Mouse (Mus musculus) kidney, postnatal 0 days (tissue): ENCODE data around the gene Dnah9. TPM values are rescaled to one million over a fixed set of nuclear protein-coding genes. Genes with fewer than 3 reads are reported as not detected.

Experiments used
- ATAC-seq: fragments of 200-750 bp; cut with Nextera tagmentation; replicated peaks from 2 replicates; pipeline ENCODE4 v1.8.0; 2017; ENCODE audit warnings: low read depth, moderate number of reproducible peaks, moderate TSS enrichment, moderate library complexity; ENCODE audit not compliant: low FRiP score
- DNase-seq: peaks from one replicate; pipeline ENCODE4 v3.0.0-alpha.2; 2016; ENCODE audit warnings: low spot score
- H3K27ac ChIP-seq: fragments of 300-500 bp; sonication (generic); 2 replicates; pipeline ENCODE4 v1.5.1; 2014; ENCODE audit warnings: mild to moderate bottlenecking
- H3K27me3 ChIP-seq: fragments of 300-500 bp; sonication (generic); 2 replicates; pipeline ENCODE4 v1.6.1; 2014; ENCODE audit warnings: low read length, mixed read lengths; ENCODE audit not compliant: insufficient read depth
- H3K36me3 ChIP-seq: fragments of 300-500 bp; sonication (generic); 2 replicates; pipeline ENCODE4 v1.6.1; 2014; ENCODE audit warnings: low read length, mixed read lengths; ENCODE audit not compliant: insufficient read depth
- H3K4me1 ChIP-seq: fragments of 300-500 bp; sonication (generic); replicated peaks from 2 replicates; pipeline ENCODE4 v1.6.1; 2014; ENCODE audit warnings: antibody characterized with exemption, low read length, mixed read lengths; ENCODE audit not compliant: insufficient read depth
- H3K4me2 ChIP-seq: fragments of 300-500 bp; sonication (generic); 2 replicates; pipeline ENCODE4 v1.6.1; 2014; ENCODE audit warnings: mild to moderate bottlenecking, low read length, moderate library complexity, mixed read lengths
- H3K4me3 ChIP-seq: fragments of 300-500 bp; sonication (generic); replicated peaks from 2 replicates; pipeline ENCODE4 v1.5.1; 2014; ENCODE audit warnings: low read depth, low read length
- H3K9ac ChIP-seq: fragments of 300-500 bp; sonication (generic); 2 replicates; pipeline ENCODE4 v1.6.1; 2014; ENCODE audit warnings: low read depth, low read length
- H3K9me3 ChIP-seq: fragments of 300-500 bp; sonication (generic); replicated peaks from 2 replicates; pipeline ENCODE4 v1.6.1; 2016; ENCODE audit warnings: low read length, inconsistent platforms, mixed read lengths
- CTCF ChIP-seq: IDR thresholded peaks from 2 replicates; pipeline ENCODE4 v1.5.1; 2016; ENCODE audit warnings: antibody characterized with exemption, low read depth, mild to moderate bottlenecking, moderate library complexity
- WGBS: fragments of 180-500 bp; shearing (Covaris S2); extraction: QIAGEN DNeasy Blood & Tissue Kit; methylation state at CpG from one replicate; pipeline ENCODE4 v1.1.7; 2014; 5-methylcytosine and 5-hydroxymethylcytosine counted together
- polyA plus RNA-seq: library from polyadenylated mRNA; unstranded; fragments of >200 nt; fragmentation: Nextera tagmentation; extraction: Ambion mirVana; gene quantifications from 2 replicates; pipeline ENCODE4 v1.2.1, GENCODE M21; 2015

Gene Dnah9
- polyA plus RNA-seq, 1 experiment from 2014 or later, result 0.09 TPM

- Histone ChIP-seq H3K4me1 (0 out of 2 replicates have a peak, but pooled peaks cover 3% of the 10 kb centered on the region), H3K9me3 (no peaks in the 10 kb centered on the region), H3K36me3 (no peaks in the 10 kb centered on the region), H3K27me3 (no peaks in the 10 kb centered on the region), H3K9ac (peak within 1 kb of the TSS; percentile 85), H3K27ac (peak within 1 kb of the TSS; percentile 87), H3K4me2 (peak within 1 kb of the TSS; percentile 98), H3K4me3 (peak within 1 kb of the TSS; percentile 84)
- peak; percentile 98 for ATAC-seq
- under 1% methylated on average over 57 of the region's 58 CpGs for WGBS
- TF ChIP-seq CTCF, result no peak
- peak; percentile 94 for DNase-seq
Observed at GRCm38 (mm10) chr11:65806909-65807504, 361.3 kb downstream of the Dnah9 start, which contains the start of gene Zkscan6. Gene Zkscan6, plus strand, starts transcription at chr11:65807175.

GRCm38 (mm10) chr11:65806321-65806904 lies 361.9 kb downstream of the Dnah9 start:
- Histone ChIP-seq H3K27ac (peak overlapping the region; percentile 87), H3K9me3 (no peaks in the 10 kb centered on the region), H3K4me2 (peak overlapping the region; percentile 98), H3K4me1 (0 out of 2 replicates have a peak, but pooled peaks cover 3% of the 10 kb centered on the region), H3K9ac (peak overlapping the region; percentile 85), H3K27me3 (no peaks in the 10 kb centered on the region), H3K4me3 (peak overlapping the region; percentile 84), H3K36me3 (no peaks in the 10 kb centered on the region)
- WGBS, result 1% methylated on average over 20 of the region's 20 CpGs
- TF ChIP-seq CTCF, result no peak
- ATAC-seq (no peak), DNase-seq (peak; percentile 18)

GRCm38 (mm10) chr11:65801899-65802298 lies 366.5 kb downstream of the Dnah9 start:
- no peak for TF ChIP-seq CTCF
- Histone ChIP-seq H3K4me3 (no peak overlapping the region), H3K27ac (no peak overlapping the region), H3K9ac (no peak overlapping the region), H3K36me3 (no peaks in the 10 kb centered on the region), H3K27me3 (no peaks in the 10 kb centered on the region), H3K4me2 (no peak overlapping the region), H3K4me1 (no peaks in the 10 kb centered on the region), H3K9me3 (no peaks in the 10 kb centered on the region)
- DNase-seq (no peak), ATAC-seq (no peak)
- WGBS, result 52% methylated on average over 3 of the region's 3 CpGs

- Histone ChIP-seq H3K4me2 (no peak overlapping the region), H3K36me3 (no peaks in the 10 kb centered on the region), H3K9ac (no peak overlapping the region), H3K4me1 (no peaks in the 10 kb centered on the region), H3K9me3 (no peaks in the 10 kb centered on the region), H3K27ac (no peak overlapping the region), H3K27me3 (no peaks in the 10 kb centered on the region), H3K4me3 (no peak overlapping the region)
- TF ChIP-seq CTCF, result no peak
- WGBS, result 87% methylated on average over 1 of the region's 1 CpGs
- no peak for ATAC-seq
- DNase-seq, result no peak
Observed at GRCm38 (mm10) chr11:65795896-65796295, 372.5 kb downstream of the Dnah9 start.

GRCm38 (mm10) chr11:65794428-65795219 lies 373.7 kb downstream of the Dnah9 start:
- Histone ChIP-seq H3K9me3 (no peaks in the 10 kb centered on the region), H3K4me2 (no peak overlapping the region), H3K4me1 (no peaks in the 10 kb centered on the region), H3K4me3 (no peak overlapping the region), H3K36me3 (no peaks in the 10 kb centered on the region), H3K27me3 (no peaks in the 10 kb centered on the region), H3K9ac (no peak overlapping the region), H3K27ac (no peak overlapping the region)
- DNase-seq (no peak), ATAC-seq (no peak)
- no peak for TF ChIP-seq CTCF
- WGBS, result 59% methylated on average over 10 of the region's 10 CpGs

- H3K27me3 ChIP-seq, result no peaks in the 10 kb centered on the region
- no peaks in the 10 kb centered on the region for H3K36me3 ChIP-seq
- H3K4me2 ChIP-seq, result peak within 1 kb of the TSS; percentile 77
- WGBS, result under 1% methylated on average over 36 of the region's 36 CpGs
- peak; percentile 98 for ATAC-seq
- peak within 1 kb of the TSS; percentile 99 for H3K9ac ChIP-seq
- H3K4me1 ChIP-seq, result peaks cover 14% of the 10 kb centered on the region; the same call in 1 of the 2 replicates
- TF ChIP-seq CTCF, result no peak
- peak within 1 kb of the TSS; percentile 97 for H3K4me3 ChIP-seq
- no peaks in the 10 kb centered on the region for H3K9me3 ChIP-seq
- peak; percentile 92 for DNase-seq
- peak within 1 kb of the TSS; percentile 89 for H3K27ac ChIP-seq
Observed at GRCm38 (mm10) chr11:65788154-65788553, 380.2 kb downstream of the Dnah9 start, which contains the start of gene Map2k4. Gene Map2k4, minus strand, starts transcription at chr11:65788297.
